In the genomic region with DNA sequence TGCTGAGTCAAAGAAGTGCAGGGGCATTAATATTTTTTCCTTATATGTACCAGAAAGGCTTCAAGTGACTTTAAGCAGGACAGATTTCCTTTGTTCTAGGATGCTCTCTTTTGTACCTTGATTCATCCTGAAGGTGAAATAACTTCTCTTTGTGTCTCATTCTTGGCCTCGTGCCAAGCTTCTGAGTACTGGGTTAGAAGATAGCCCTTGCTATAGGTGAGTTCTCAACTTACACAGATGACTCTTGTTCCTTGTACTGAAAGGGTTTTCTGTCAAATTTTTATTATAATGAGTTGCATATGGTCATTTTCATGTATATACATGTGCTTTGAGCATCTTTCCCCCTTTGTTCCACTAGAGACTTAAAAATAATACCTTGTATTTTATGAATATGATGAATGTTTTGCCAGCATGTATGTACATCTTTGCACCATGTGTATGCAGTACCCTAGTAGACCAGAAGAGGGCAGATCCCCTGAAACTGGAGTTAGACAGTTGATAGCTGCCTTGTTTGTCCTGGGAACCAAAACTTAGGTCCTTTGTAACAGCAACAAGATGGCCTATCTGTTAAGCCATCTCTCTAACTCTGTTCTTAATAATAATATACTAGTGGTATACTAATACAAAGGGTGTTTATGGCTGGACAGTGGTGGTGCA, we compare ENCODE assay signal across 8 mouse cellular contexts. TPM values are rescaled to one million over a fixed set of nuclear protein-coding genes. Genes with fewer than 3 reads are reported as not detected.
DNase-seq lines count a peak whose midpoint lies in the region; ATAC-seq and TF ChIP-seq lines count a peak whose summit lies in the region.

No protein-coding gene starts in this region.

- no peak for DNase-seq in heart, postnatal 0 days (ENCODE audit: low spot score)
- no peak for DNase-seq in heart, adult 18-20 months
- DNase-seq in 3T3-L1 (ENCODE audit: low read depth, low spot score), result peak; percentile 78
- DNase-seq in T-cell, adult 2 months (ENCODE audit: low spot score), result peak; percentile 47
- peak; percentile 35 for DNase-seq in lung, postnatal 0 days (ENCODE audit: low spot score)
- DNase-seq in ovary, postnatal 10 days (ENCODE audit: low spot score), result no peak
- no peak for DNase-seq in ovary, postnatal 14 days (ENCODE audit: low spot score)
- DNase-seq in left cerebral cortex, adult 18-20 months (ENCODE audit: low spot score in 2 of 2), result no peak

- H3K9ac ChIP-seq in heart, postnatal 0 days (replicated peaks; ENCODE audit: low read depth, low read length), result no peak overlapping the region
- H3K9ac ChIP-seq in lung, postnatal 0 days (replicated peaks; ENCODE audit: low read depth), result no peak overlapping the region

- WGBS in heart, postnatal 0 days, result 66% methylated on average over 1 of the region's 1 CpGs
- WGBS in lung, postnatal 0 days, result 91% methylated on average over 1 of the region's 1 CpGs

- peaks cover 48% of the 10 kb centered on the region for H3K36me3 ChIP-seq in heart, postnatal 0 days (replicated peaks; ENCODE audit: control insufficient read depth, insufficient read depth, low read length)
- H3K36me3 ChIP-seq in lung, postnatal 0 days (ENCODE audit: insufficient read depth, low read length), result peaks cover 4% of the 10 kb centered on the region; the same call in 1 of the 2 replicates

- no peaks in the 10 kb centered on the region for H3K27me3 ChIP-seq in heart, postnatal 0 days (ENCODE audit: control insufficient read depth, insufficient read depth, low read length)
- H3K27me3 ChIP-seq in lung, postnatal 0 days (replicated peaks; ENCODE audit: insufficient read depth, low read length), result no peaks in the 10 kb centered on the region

- no peak for ATAC-seq in heart, postnatal 0 days (ENCODE audit: insufficient read depth, low read depth)
- ATAC-seq in lung, postnatal 0 days, result no peak

- H3K9me3 ChIP-seq in heart, postnatal 0 days (replicated peaks; ENCODE audit: control insufficient read depth, low read length), result no peaks in the 10 kb centered on the region
- H3K9me3 ChIP-seq in lung, postnatal 0 days (ENCODE audit: low read length), result no peaks in the 10 kb centered on the region

- H3K27ac ChIP-seq in heart, postnatal 0 days (ENCODE audit: low read depth), result no peak overlapping the region
- peak overlapping the region; percentile 58; the same call in 1 of the 2 replicates for H3K27ac ChIP-seq in lung, postnatal 0 days (ENCODE audit: low read length)

- TF ChIP-seq EP300 in heart, postnatal 0 days (IDR thresholded peaks at IDR 0.05; ENCODE audit: low read depth), result no peak
- TF ChIP-seq EP300 in lung, postnatal 0 days (IDR thresholded peaks at IDR 0.05), result no peak

- TF ChIP-seq CTCF in heart, postnatal 0 days (IDR thresholded peaks at IDR 0.05; ENCODE audit: low read depth), result peak; percentile 49
- TF ChIP-seq CTCF in lung, postnatal 0 days (IDR thresholded peaks at IDR 0.05), result peak; percentile 69

- no peak overlapping the region for H3K4me3 ChIP-seq in heart, postnatal 0 days (ENCODE audit: low read depth, low read length)
- H3K4me3 ChIP-seq in lung, postnatal 0 days (ENCODE audit: low read depth, low read length), result no peak overlapping the region

- H3K4me2 ChIP-seq in heart, postnatal 0 days (ENCODE audit: low read depth, low read length), result no peak overlapping the region
- no peak overlapping the region for H3K4me2 ChIP-seq in lung, postnatal 0 days (replicated peaks; ENCODE audit: low read depth, low read length)

- no peaks in the 10 kb centered on the region for H3K4me1 ChIP-seq in heart, postnatal 0 days (ENCODE audit: control insufficient read depth, insufficient read depth)
- no peaks in the 10 kb centered on the region for H3K4me1 ChIP-seq in lung, postnatal 0 days (ENCODE audit: insufficient read depth, low read depth, low read length)

RNA-seq across cellular contexts. Expression of a gene that starts 10.9 kb away (rescaled TPM):
- total RNA-seq in heart, postnatal 0 days (2014; rRNA removed; ENCODE audit: low replicate concordance), result 30.3 and 32.7 TPM in 2 replicates
- polyA plus RNA-seq in heart, postnatal 0 days (2015; fragmentation: Nextera tagmentation; extraction: Ambion mirVana), result 8.4 and 8.8 TPM in 2 replicates
- 10 to 100 TPM; 45.5 to 46.7 TPM for total RNA-seq in heart, adult 18-20 months (2021)
- 8.0 and 8.7 TPM in 2 replicates for polyA plus RNA-seq in lung, postnatal 0 days (2015; fragmentation: Nextera tagmentation; extraction: Ambion mirVana)
- total RNA-seq in left cerebral cortex, adult 18-20 months (2021), result 10 to 100 TPM; 38.2 to 40.8 TPM

Comparison
In these comparisons a context has a peak if more than half of its experiments do, and no peak if none do; other contexts are left out.
1. DNase-seq: peak in 3T3-L1 (single experiment), T-cell, adult 2 months (single experiment) and lung, postnatal 0 days (single experiment); none in heart, postnatal 0 days (single experiment), heart, adult 18-20 months (0 of 2), ovary, postnatal 10 days (single experiment), ovary, postnatal 14 days (single experiment) and left cerebral cortex, adult 18-20 months (0 of 2).